Mouse (Mus musculus) small intestine, adult 2 months (tissue): ENCODE measurements around the gene Igf2bp1. TPM values are rescaled to one million over a fixed set of nuclear protein-coding genes. Genes with fewer than 3 reads are reported as not detected.

ENCODE experiments used
- H3K27ac ChIP-seq: fragments of 200-500 bp; 2 replicates; pipeline ENCODE4 v1.5.1; 2012; ENCODE audit warnings: low read depth, low read length, control low read depth, inconsistent platforms; ENCODE audit not compliant: insufficient read depth
- H3K27me3 ChIP-seq: fragments of 200-500 bp; 2 replicates; pipeline ENCODE4 v1.6.1; 2012; ENCODE audit warnings: mild to moderate bottlenecking, moderate library complexity, low read length, inconsistent platforms; ENCODE audit not compliant: control insufficient read depth, insufficient read depth
- H3K36me3 ChIP-seq: fragments of 200-500 bp; 2 replicates; pipeline ENCODE4 v1.6.1; 2012; ENCODE audit warnings: mild to moderate bottlenecking, low read length, control low read depth, inconsistent platforms; ENCODE audit not compliant: control insufficient read depth, insufficient read depth
- H3K4me1 ChIP-seq: fragments of 200-500 bp; 2 replicates; pipeline ENCODE4 v1.6.1; 2012; ENCODE audit warnings: low read length, inconsistent platforms, mixed read lengths; ENCODE audit not compliant: control insufficient read depth, insufficient read depth, insufficient read length
- H3K4me3 ChIP-seq: fragments of 200-500 bp; 2 replicates; pipeline ENCODE4 v1.5.1; 2012; ENCODE audit warnings: low read depth, mild to moderate bottlenecking, control low read depth, inconsistent platforms, low read length, moderate library complexity
- CTCF ChIP-seq: fragments of 200-500 bp; IDR thresholded peaks from 2 replicates; pipeline ENCODE4 v1.5.1; 2012; ENCODE audit warnings: low read depth, mild to moderate bottlenecking, control low read depth, inconsistent platforms, low read length, moderate library complexity, mixed read lengths; ENCODE audit not compliant: insufficient replicate concordance, insufficient read length; ENCODE audit errors: extremely low read depth
- POLR2A ChIP-seq: fragments of 200-500 bp; IDR thresholded peaks from 2 replicates; pipeline ENCODE4 v1.6.1; 2012; ENCODE audit warnings: low read depth, mild to moderate bottlenecking, control low read depth, inconsistent platforms, low read length, moderate library complexity
- WGBS: fragments of 180-500 bp; shearing (Covaris S2); methylation state at CpG from one replicate; pipeline ENCODE4 v1.1.7; 2018; 5-methylcytosine and 5-hydroxymethylcytosine counted together
- polyA plus RNA-seq: library from polyadenylated mRNA; depleted of rRNA; stranded (reverse); fragments of >200 nt; gene quantifications from 2 replicates; pipeline ENCODE4 v1.2.3, GENCODE M21; 2012

Gene Igf2bp1
- polyA plus RNA-seq, 1 experiment, result not detected

DNA sequence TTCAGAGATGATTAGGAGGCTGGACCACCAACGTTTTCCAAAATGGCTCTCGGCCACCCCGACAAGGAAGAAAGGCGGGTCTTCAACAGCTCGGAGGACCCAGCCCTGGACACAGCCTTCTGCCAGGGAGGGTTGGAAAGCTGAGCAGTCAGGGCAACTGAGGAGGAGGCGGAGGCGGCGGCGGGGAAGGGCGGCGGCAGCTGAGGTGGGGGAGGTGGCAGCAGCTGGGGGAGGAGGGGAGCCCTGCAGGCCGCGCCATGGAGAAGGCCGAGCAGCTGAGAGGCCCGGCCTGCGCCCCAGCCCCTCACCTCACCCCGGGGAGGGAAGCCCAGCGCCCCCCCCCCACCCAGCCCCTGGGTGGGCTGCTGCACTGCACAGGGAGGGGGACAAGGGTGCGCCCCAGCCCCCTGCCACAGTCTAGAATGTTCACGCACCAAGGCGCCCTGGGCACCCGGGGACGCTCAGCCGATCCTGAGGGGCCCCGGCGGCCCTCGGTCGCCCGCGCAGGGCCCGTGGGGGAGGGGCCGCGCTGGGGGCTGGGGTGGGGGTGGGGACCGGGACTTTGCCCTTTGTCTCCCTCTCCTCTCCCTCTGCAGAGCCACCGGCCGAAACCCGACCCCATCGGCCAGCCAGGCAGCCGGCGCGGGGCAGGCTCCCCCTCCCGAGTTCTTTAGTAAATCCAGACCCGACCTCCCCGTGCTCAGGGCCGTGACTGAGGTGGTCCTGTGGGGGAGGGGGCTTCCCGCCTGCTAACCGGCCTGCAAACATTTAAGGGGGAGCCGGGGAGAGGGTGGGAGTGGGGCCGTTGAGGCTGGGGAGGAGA, 14.6 kb downstream of the Igf2bp1 start:
- H3K4me3 ChIP-seq, result no peak overlapping the region
- H3K36me3 ChIP-seq, result no peaks in the 10 kb centered on the region
- peaks cover 40% of the 10 kb centered on the region for H3K27me3 ChIP-seq
- no peak for TF ChIP-seq CTCF
- no peak for TF ChIP-seq POLR2A
- 18% methylated on average over 45 of the region's 49 CpGs for WGBS
- H3K27ac ChIP-seq, result no peak overlapping the region
- H3K4me1 ChIP-seq, result no peaks in the 10 kb centered on the region

DNA sequence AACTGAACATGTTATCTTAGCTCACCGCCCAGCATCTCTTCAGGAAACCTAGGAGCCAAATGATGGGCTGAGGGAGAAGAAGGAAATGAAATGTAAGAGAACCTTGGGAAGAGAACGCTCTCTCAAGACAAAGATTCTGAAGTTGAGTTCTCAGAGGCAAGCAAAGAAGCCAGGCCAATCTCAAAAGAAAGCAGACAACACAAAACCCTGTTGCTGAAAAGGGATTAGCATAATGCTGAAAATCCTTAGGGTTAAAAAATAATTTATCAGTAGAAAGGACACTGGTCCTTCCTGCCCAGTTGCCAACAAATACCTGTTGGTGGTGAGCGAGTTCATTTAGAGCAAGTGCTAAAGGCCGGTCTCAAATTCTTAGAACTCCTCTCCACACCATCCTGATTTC, 15.3 kb downstream of the Igf2bp1 start:
- 88% methylated on average over 4 of the region's 4 CpGs for WGBS
- TF ChIP-seq CTCF, result no peak
- no peak for TF ChIP-seq POLR2A
- H3K4me3 ChIP-seq, result no peak overlapping the region

DNA sequence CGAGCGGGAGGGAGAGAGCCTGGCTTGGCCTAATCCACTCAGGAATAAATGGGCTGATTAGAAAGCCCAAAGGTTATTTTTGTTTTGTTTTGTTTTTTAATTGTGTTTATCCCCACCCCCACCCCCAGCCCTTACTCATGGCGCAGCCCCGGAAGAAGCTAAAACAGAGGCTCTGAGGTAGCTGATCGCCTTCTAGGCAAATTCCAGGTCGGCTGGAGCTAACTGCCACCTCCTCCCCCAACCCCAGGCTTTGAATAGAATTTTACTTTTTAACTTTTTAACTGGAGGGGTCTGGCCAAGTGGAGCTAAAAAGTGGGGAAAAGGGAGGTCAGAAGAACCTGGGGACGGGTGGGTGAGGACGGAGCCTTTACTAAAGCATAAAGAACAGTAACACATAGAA, 15.9 kb downstream of the Igf2bp1 start:
- Histone ChIP-seq H3K4me3 (no peak overlapping the region), H3K27me3 (peaks cover 36% of the 10 kb centered on the region), H3K27ac (no peak overlapping the region), H3K36me3 (no peaks in the 10 kb centered on the region), H3K4me1 (no peaks in the 10 kb centered on the region)
- WGBS, result 88% methylated on average over 8 of the region's 8 CpGs
- no peak for TF ChIP-seq POLR2A
- no peak for TF ChIP-seq CTCF

More for the DNA sequence above, 15.3 kb downstream of the Igf2bp1 start:
- peaks cover 36% of the 10 kb centered on the region for H3K27me3 ChIP-seq
- H3K27ac ChIP-seq, result no peak overlapping the region
- H3K36me3 ChIP-seq, result no peaks in the 10 kb centered on the region
- no peaks in the 10 kb centered on the region for H3K4me1 ChIP-seq

DNA sequence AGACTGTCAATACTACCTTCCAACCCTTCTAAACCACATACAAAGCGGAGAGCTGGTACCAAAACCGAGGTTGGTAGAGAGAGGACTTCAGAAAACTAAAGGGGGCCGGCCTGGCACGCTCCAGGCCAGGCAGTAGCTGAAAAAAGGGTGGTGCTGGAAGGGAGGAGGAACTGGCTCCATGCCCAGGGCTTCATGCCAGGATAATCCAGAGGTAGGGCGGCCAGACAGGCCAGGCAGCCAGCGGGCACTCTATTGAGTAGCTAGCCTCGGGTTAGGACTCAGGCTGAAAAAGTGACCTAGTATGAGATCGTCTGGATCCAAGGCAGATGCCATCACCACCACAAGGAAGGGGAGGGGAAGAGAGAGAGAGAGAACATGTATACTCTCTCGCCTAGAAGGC, 17.2 kb downstream of the Igf2bp1 start:
- WGBS, result 20% methylated on average over 9 of the region's 9 CpGs
- no peak overlapping the region for H3K4me3 ChIP-seq
- no peaks in the 10 kb centered on the region for H3K4me1 ChIP-seq
- TF ChIP-seq CTCF, result no peak
- no peak for TF ChIP-seq POLR2A
- peaks cover 32% of the 10 kb centered on the region for H3K27me3 ChIP-seq
- no peak overlapping the region for H3K27ac ChIP-seq
- H3K36me3 ChIP-seq, result no peaks in the 10 kb centered on the region

DNA sequence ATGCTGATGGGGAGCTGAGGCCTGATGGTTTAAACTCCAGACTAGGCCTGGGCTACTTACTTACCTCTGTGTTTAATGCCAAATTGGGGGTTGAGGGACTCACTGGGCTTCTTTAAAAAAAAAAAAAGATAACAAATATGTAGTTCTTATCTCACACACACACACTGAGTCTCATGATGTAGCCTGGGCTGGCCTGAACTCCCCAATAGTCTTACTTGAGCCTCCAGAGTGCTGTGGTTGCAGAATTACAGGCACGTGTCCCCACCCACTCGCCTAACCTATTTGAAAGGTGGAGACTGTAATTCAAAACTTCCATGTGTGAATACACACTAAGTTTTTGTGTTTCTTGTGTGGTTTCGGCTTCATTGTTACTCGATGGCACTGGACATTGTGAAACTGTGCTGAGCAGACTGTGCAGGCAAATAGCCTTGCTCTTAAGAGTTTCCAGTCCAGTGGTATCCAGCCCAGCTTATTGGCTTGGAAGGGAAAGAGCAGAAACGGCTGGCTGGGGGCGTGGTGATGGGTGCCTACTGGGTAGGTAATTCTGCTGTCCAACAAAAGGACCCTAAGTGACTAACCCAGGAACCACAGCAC, 17.8 kb downstream of the Igf2bp1 start:
- Histone ChIP-seq H3K4me3 (no peak overlapping the region), H3K4me1 (no peaks in the 10 kb centered on the region), H3K27ac (no peak overlapping the region), H3K27me3 (peaks cover 28% of the 10 kb centered on the region), H3K36me3 (no peaks in the 10 kb centered on the region)
- WGBS, result 55% methylated on average over 6 of the region's 6 CpGs
- no peak for TF ChIP-seq POLR2A
- TF ChIP-seq CTCF, result no peak

DNA sequence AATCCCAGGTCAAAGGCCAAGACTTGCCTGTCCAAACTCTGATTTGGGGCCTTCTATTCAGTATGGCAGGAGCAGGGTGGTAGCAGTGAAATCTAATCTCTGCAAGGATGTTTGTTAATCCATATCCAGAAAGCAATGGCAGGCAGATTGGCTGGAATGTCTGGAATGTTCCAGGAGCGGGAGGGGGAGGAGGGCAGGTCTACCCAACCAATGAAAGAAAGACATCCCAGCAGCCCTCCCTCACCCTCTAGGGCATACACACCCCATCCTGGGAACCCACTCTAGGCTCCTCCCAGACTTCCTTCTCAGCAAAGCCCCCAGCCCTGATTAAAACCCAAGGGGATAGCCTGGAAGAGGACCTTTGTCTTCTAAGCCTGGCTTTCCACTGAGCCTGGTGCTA, 23.3 kb downstream of the Igf2bp1 start:
- Histone ChIP-seq H3K27me3 (no peaks in the 10 kb centered on the region; the same call in 1 of the 2 replicates), H3K27ac (no peak overlapping the region)
- WGBS, result 71% methylated on average over 1 of the region's 1 CpGs

DNA sequence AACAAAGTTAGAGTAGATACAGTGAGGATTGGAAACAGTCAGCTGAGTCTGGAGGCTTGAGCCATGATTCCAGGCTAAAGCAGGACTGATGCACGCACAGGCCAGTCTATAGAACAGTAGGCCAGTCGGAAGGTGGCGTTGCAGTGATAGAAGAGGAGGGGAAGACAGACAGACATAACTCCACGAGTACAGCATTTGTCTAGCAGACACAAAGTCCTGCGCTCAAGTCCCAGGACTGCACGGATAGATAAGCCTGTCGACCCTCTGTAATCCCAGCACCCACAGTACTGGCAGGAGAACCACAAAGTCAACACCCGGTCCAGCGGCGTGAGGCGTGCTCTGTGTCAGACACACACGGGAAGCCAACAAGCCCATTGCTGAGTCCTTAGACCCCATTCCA, 23.9 kb downstream of the Igf2bp1 start:
- Histone ChIP-seq H3K4me1 (no peaks in the 10 kb centered on the region), H3K4me3 (no peak overlapping the region), H3K36me3 (no peaks in the 10 kb centered on the region), H3K27ac (no peak overlapping the region), H3K27me3 (no peaks in the 10 kb centered on the region; the same call in 1 of the 2 replicates)
- 87% methylated on average over 12 of the region's 12 CpGs for WGBS
- TF ChIP-seq CTCF (no peak), POLR2A (no peak)

More for the DNA sequence above, 23.3 kb downstream of the Igf2bp1 start:
- Histone ChIP-seq H3K4me3 (no peak overlapping the region), H3K4me1 (no peaks in the 10 kb centered on the region), H3K36me3 (no peaks in the 10 kb centered on the region)
- TF ChIP-seq CTCF (no peak), POLR2A (no peak)
